Mouse (Mus musculus) heart, embryonic 11.5 days (tissue): ENCODE data around the gene Ric3. TPM values are rescaled to one million over a fixed set of nuclear protein-coding genes. Genes with fewer than 3 reads are reported as not detected.
"Not testable (repeated sequence)": the region's sequence is repeated elsewhere in the genome, so short reads cannot be mapped to it uniquely, and the experiment has no call there.

ENCODE experiments used
- ATAC-seq: fragments of 200-750 bp; cut with Nextera tagmentation; replicated peaks from 2 replicates; pipeline ENCODE4 v1.8.0; 2017; ENCODE audit warnings: moderate library complexity; ENCODE audit not compliant: insufficient number of reproducible peaks, low FRiP score, low TSS enrichment
- H3K27ac ChIP-seq: fragments of 300-500 bp; sonication (generic); 2 replicates; pipeline ENCODE4 v1.5.1; 2014; ENCODE audit warnings: mild to moderate bottlenecking, low read depth, low read length
- H3K27me3 ChIP-seq: fragments of 300-500 bp; sonication (generic); 2 replicates; pipeline ENCODE4 v1.6.1; 2014; ENCODE audit warnings: mild to moderate bottlenecking, low read length, mixed read lengths; ENCODE audit not compliant: control insufficient read depth, insufficient read depth
- H3K36me3 ChIP-seq: fragments of 300-500 bp; sonication (generic); 2 replicates; pipeline ENCODE4 v1.6.1; 2014; ENCODE audit warnings: mild to moderate bottlenecking, low read length, moderate library complexity, mixed read lengths; ENCODE audit not compliant: control insufficient read depth, insufficient read depth
- H3K4me1 ChIP-seq: fragments of 300-500 bp; sonication (generic); 2 replicates; pipeline ENCODE4 v1.6.1; 2014; ENCODE audit warnings: low read length; ENCODE audit not compliant: control insufficient read depth, insufficient read depth
- H3K4me2 ChIP-seq: fragments of 300-500 bp; sonication (generic); 2 replicates; pipeline ENCODE4 v1.6.1; 2014; ENCODE audit warnings: mild to moderate bottlenecking, moderate library complexity
- H3K4me3 ChIP-seq: fragments of 300-500 bp; sonication (generic); 2 replicates; pipeline ENCODE4 v1.5.1; 2014; ENCODE audit warnings: low read depth, low read length
- H3K9ac ChIP-seq: fragments of 300-500 bp; sonication (generic); 2 replicates; pipeline ENCODE4 v1.6.1; 2014; ENCODE audit warnings: mild to moderate bottlenecking, low read depth, low read length, moderate library complexity
- H3K9me3 ChIP-seq: fragments of 300-500 bp; sonication (generic); replicated peaks from 2 replicates; pipeline ENCODE4 v1.6.1; 2016; ENCODE audit warnings: low read length; ENCODE audit not compliant: control insufficient read depth
- WGBS: fragments of 180-500 bp; shearing (Covaris S2); extraction: QIAGEN DNeasy Blood & Tissue Kit; methylation state at CpG from one replicate; pipeline ENCODE4 v1.1.7; 2014; ENCODE audit not compliant: insufficient replicate concordance; 5-methylcytosine and 5-hydroxymethylcytosine counted together
- polyA plus RNA-seq: library from polyadenylated mRNA; unstranded; fragments of >200 nt; fragmentation: Nextera tagmentation; extraction: Ambion mirVana; gene quantifications from 2 replicates; pipeline ENCODE4 v1.2.1, GENCODE M21; 2014

Ric3 gene
- polyA plus RNA-seq, 1 experiment from 2014 or later, result 1.9 TPM

GRCm38 (mm10) chr7:109104894-109105293 is 21.8 kb upstream of the Ric3 start:
- no peak for ATAC-seq
- Histone ChIP-seq H3K4me2 (no peak overlapping the region), H3K9me3 (no peaks in the 10 kb centered on the region), H3K27me3 (no peaks in the 10 kb centered on the region), H3K36me3 (no peaks in the 10 kb centered on the region), H3K27ac (no peak overlapping the region), H3K4me1 (no peaks in the 10 kb centered on the region), H3K4me3 (no peak overlapping the region), H3K9ac (no peak overlapping the region)
- WGBS, result 41% methylated on average over 1 of the region's 1 CpGs

GRCm38 (mm10) chr7:109101167-109101566 is 18.0 kb upstream of the Ric3 start:
- 85% methylated on average over 3 of the region's 3 CpGs for WGBS
- no peaks in the 10 kb centered on the region for H3K4me1 ChIP-seq
- H3K27me3 ChIP-seq, result no peaks in the 10 kb centered on the region
- no peak overlapping the region for H3K9ac ChIP-seq
- no peak for ATAC-seq
- H3K9me3 ChIP-seq, result no peaks in the 10 kb centered on the region
- H3K4me3 ChIP-seq, result no peak overlapping the region
- no peak overlapping the region for H3K4me2 ChIP-seq
- H3K36me3 ChIP-seq, result no peaks in the 10 kb centered on the region
- no peak overlapping the region for H3K27ac ChIP-seq

- Histone ChIP-seq H3K27me3 (no peaks in the 10 kb centered on the region), H3K36me3 (no peaks in the 10 kb centered on the region), H3K27ac (no peak overlapping the region), H3K9me3 (no peaks in the 10 kb centered on the region), H3K9ac (no peak overlapping the region), H3K4me1 (no peaks in the 10 kb centered on the region), H3K4me2 (no peak overlapping the region), H3K4me3 (no peak overlapping the region)
- 31% methylated on average over 6 of the region's 6 CpGs for WGBS
- ATAC-seq, result no peak
Measured at GRCm38 (mm10) chr7:109098145-109099018, 15.3 kb upstream of the Ric3 start.

- Histone ChIP-seq H3K4me2 (no peak overlapping the region), H3K4me1 (no peaks in the 10 kb centered on the region), H3K9ac (0 out of 2 replicates have a peak overlapping the region, but pooled peaks have one; percentile 16), H3K27me3 (no peaks in the 10 kb centered on the region), H3K9me3 (no peaks in the 10 kb centered on the region), H3K4me3 (no peak overlapping the region), H3K27ac (no peak overlapping the region), H3K36me3 (no peaks in the 10 kb centered on the region)
- WGBS, result 52% methylated on average over 7 of the region's 7 CpGs
- 0 out of 2 replicates have a peak, but pooled peaks have one; percentile 31 for ATAC-seq
Measured at GRCm38 (mm10) chr7:109097203-109097602, 14.1 kb upstream of the Ric3 start.

GRCm38 (mm10) chr7:109096618-109097017 is 13.5 kb upstream of the Ric3 start:
- Histone ChIP-seq H3K9ac (no peak overlapping the region), H3K4me3 (no peak overlapping the region), H3K27ac (no peak overlapping the region), H3K36me3 (no peaks in the 10 kb centered on the region), H3K4me2 (no peak overlapping the region), H3K4me1 (no peaks in the 10 kb centered on the region), H3K27me3 (no peaks in the 10 kb centered on the region), H3K9me3 (no peaks in the 10 kb centered on the region)
- 65% methylated on average over 4 of the region's 4 CpGs for WGBS
- no peak for ATAC-seq

GRCm38 (mm10) chr7:109094294-109094693 is 11.2 kb upstream of the Ric3 start:
- H3K9me3 ChIP-seq, result no peaks in the 10 kb centered on the region
- no peaks in the 10 kb centered on the region for H3K4me1 ChIP-seq
- H3K9ac ChIP-seq, result no peak overlapping the region
- no peaks in the 10 kb centered on the region for H3K27me3 ChIP-seq
- H3K36me3 ChIP-seq, result no peaks in the 10 kb centered on the region
- no peak overlapping the region for H3K4me2 ChIP-seq
- WGBS, result no CpG with 5 or more reads among the region's 7 CpGs
- no peak overlapping the region for H3K27ac ChIP-seq
- no peak overlapping the region for H3K4me3 ChIP-seq
- ATAC-seq, result no peak

GRCm38 (mm10) chr7:109091316-109091715 is 8.2 kb upstream of the Ric3 start:
- ATAC-seq, result not testable (repeated sequence)

GRCm38 (mm10) chr7:109086946-109087345 is 3.8 kb upstream of the Ric3 start:
- Histone ChIP-seq H3K27ac (no peak overlapping the region), H3K36me3 (no peaks in the 10 kb centered on the region), H3K4me2 (no peak overlapping the region), H3K4me3 (no peak overlapping the region), H3K9ac (no peak overlapping the region), H3K4me1 (peaks cover 3% of the 10 kb centered on the region; the same call in 1 of the 2 replicates), H3K9me3 (no peaks in the 10 kb centered on the region), H3K27me3 (peaks cover 9% of the 10 kb centered on the region)
- WGBS, result 11% methylated on average over 2 of the region's 2 CpGs
- no peak for ATAC-seq

More at GRCm38 (mm10) chr7:109091316-109091715, 8.2 kb upstream of the Ric3 start:
- not testable (repeated sequence) for H3K4me1 ChIP-seq, H3K9ac ChIP-seq, H3K27ac ChIP-seq, H3K9me3 ChIP-seq, H3K4me3 ChIP-seq, H3K4me2 ChIP-seq, H3K27me3 ChIP-seq, H3K36me3 ChIP-seq
- no CpG with 5 or more reads among the region's 2 CpGs for WGBS

- Histone ChIP-seq H3K27ac (no peak overlapping the region), H3K9ac (no peak overlapping the region), H3K4me3 (no peak overlapping the region), H3K36me3 (no peaks in the 10 kb centered on the region), H3K4me2 (no peak overlapping the region), H3K27me3 (peaks cover 9% of the 10 kb centered on the region), H3K4me1 (peaks cover 3% of the 10 kb centered on the region; the same call in 1 of the 2 replicates), H3K9me3 (no peaks in the 10 kb centered on the region)
- WGBS, result 71% methylated on average over 4 of the region's 4 CpGs
- ATAC-seq, result no peak
Measured at GRCm38 (mm10) chr7:109083813-109084184, 668 bp upstream of the Ric3 start.
